Mouse (Mus musculus) layer of hippocampus, adult 9-11 months (tissue): Measurements from ENCODE around the gene Cpne7.
"Not testable (repeated sequence)": the region's sequence is repeated elsewhere in the genome, so short reads cannot be mapped to it uniquely, and the experiment has no call there.

Experiments used
- DNase-seq: peaks from one replicate; pipeline ENCODE4 v3.0.0; 2022

Gene Cpne7

GRCm38 (mm10) chr8:123117127-123117731, at the start of gene Cpne7:
Gene Cpne7 (plus strand): TSS chr8:123117374.
- DNase-seq: no peak

- no peak for DNase-seq
Observed at GRCm38 (mm10) chr8:123071176-123071575, 46.0 kb upstream of the Cpne7 start.

GRCm38 (mm10) chr8:123077213-123077612, 40.0 kb upstream of the Cpne7 start:
- DNase-seq: no peak

- DNase-seq: no peak
Observed at GRCm38 (mm10) chr8:123082993-123083392, 34.2 kb upstream of the Cpne7 start.

GRCm38 (mm10) chr8:123083610-123084009, 33.6 kb upstream of the Cpne7 start:
- peak; percentile 76 for DNase-seq

GRCm38 (mm10) chr8:123087289-123087688, 29.9 kb upstream of the Cpne7 start:
- DNase-seq: no peak

GRCm38 (mm10) chr8:123097216-123097615, 20.0 kb upstream of the Cpne7 start:
- DNase-seq: peak; percentile 48

- DNase-seq: peak; percentile 66
Observed at GRCm38 (mm10) chr8:123097786-123098584, 19.2 kb upstream of the Cpne7 start.

GRCm38 (mm10) chr8:123100288-123100687, 16.9 kb upstream of the Cpne7 start:
- DNase-seq: no peak

- no peak for DNase-seq
Observed at GRCm38 (mm10) chr8:123101244-123101643, 15.9 kb upstream of the Cpne7 start.

GRCm38 (mm10) chr8:123101735-123102685, 15.2 kb upstream of the Cpne7 start, which contains the start of gene Rpl13:
Gene Rpl13 (plus strand): TSS chr8:123102350.
- peak; percentile 95 for DNase-seq

GRCm38 (mm10) chr8:123102855-123103254, 14.3 kb upstream of the Cpne7 start:
- DNase-seq: not testable (repeated sequence)

- DNase-seq: no peak
Observed at GRCm38 (mm10) chr8:123103285-123103684, 13.9 kb upstream of the Cpne7 start.

GRCm38 (mm10) chr8:123104046-123104767, 13.0 kb upstream of the Cpne7 start:
- DNase-seq: no peak

GRCm38 (mm10) chr8:123105553-123106326, 11.4 kb upstream of the Cpne7 start:
- DNase-seq: no peak

GRCm38 (mm10) chr8:123106531-123106930, 10.6 kb upstream of the Cpne7 start:
- no peak for DNase-seq

GRCm38 (mm10) chr8:123108010-123108409, 9.2 kb upstream of the Cpne7 start:
- DNase-seq: no peak

GRCm38 (mm10) chr8:123108953-123109352, 8.2 kb upstream of the Cpne7 start:
- DNase-seq: no peak

- no peak for DNase-seq
Observed at GRCm38 (mm10) chr8:123110649-123111048, 6.5 kb upstream of the Cpne7 start.

GRCm38 (mm10) chr8:123112892-123113291, 4.3 kb upstream of the Cpne7 start:
- no peak for DNase-seq

GRCm38 (mm10) chr8:123113908-123114469, 3.2 kb upstream of the Cpne7 start:
- no peak for DNase-seq
